Mouse (Mus musculus) lung, adult 2 months (tissue): ENCODE results near the gene Nt5c3.

Experiments
- CTCF ChIP-seq: fragments of 200-500 bp; IDR thresholded peaks from 2 replicates; pipeline ENCODE4 v1.5.1; 2011; ENCODE audit warnings: mild to moderate bottlenecking, low read length, control low read depth; ENCODE audit not compliant: insufficient read depth
- POLR2A ChIP-seq: fragments of 200-500 bp; IDR thresholded peaks from 2 replicates; pipeline ENCODE4 v1.6.1; 2011; ENCODE audit warnings: low read depth, mild to moderate bottlenecking, control low read depth, low read length, borderline replicate concordance; ENCODE audit errors: extremely low read depth

GRCm38 (mm10) chr6:56870027-56870426 lies 53.7 kb downstream of the Nt5c3 start:
- TF ChIP-seq POLR2A (no peak), CTCF (no peak)
